Mouse (Mus musculus) liver, embryonic 16.5 days (tissue): ENCODE measurements at regions not wholly inside any gene's neighbourhood (a gene's known extent, or its start where the extent isn't known, plus 50 kb on each side); places are given as distances from the start of the nearest gene placed in this dataset.

ENCODE experiments used
- ATAC-seq: fragments of 200-750 bp; cut with Nextera tagmentation; 2 replicates; pipeline ENCODE4 v1.8.0; 2017; ENCODE audit warnings: low read depth, mild to moderate bottlenecking, moderate number of reproducible peaks, moderate library complexity
- H3K27ac ChIP-seq: fragments of 300-500 bp; sonication (generic); 2 replicates; pipeline ENCODE4 v1.5.1; 2014; ENCODE audit warnings: mild to moderate bottlenecking, low read length
- H3K27me3 ChIP-seq: fragments of 300-500 bp; sonication (generic); 2 replicates; pipeline ENCODE4 v1.6.1; 2014; ENCODE audit warnings: low read depth, low read length, mixed read lengths; ENCODE audit not compliant: control insufficient read depth, insufficient read depth
- H3K36me3 ChIP-seq: fragments of 300-500 bp; sonication (generic); 2 replicates; pipeline ENCODE4 v1.6.1; 2014; ENCODE audit warnings: mild to moderate bottlenecking; ENCODE audit not compliant: control insufficient read depth, insufficient read depth
- H3K4me1 ChIP-seq: fragments of 300-500 bp; sonication (generic); 2 replicates; pipeline ENCODE4 v1.6.1; 2014; ENCODE audit warnings: low read depth, low read length, mixed read lengths; ENCODE audit not compliant: control insufficient read depth
- H3K4me2 ChIP-seq: fragments of 300-500 bp; sonication (generic); 2 replicates; pipeline ENCODE4 v1.6.1; 2014; ENCODE audit warnings: low read depth, low read length, mixed read lengths
- H3K4me3 ChIP-seq: fragments of 300-500 bp; sonication (generic); 2 replicates; pipeline ENCODE4 v1.5.1; 2014; ENCODE audit warnings: low read depth, mild to moderate bottlenecking, low read length
- H3K9ac ChIP-seq: fragments of 300-500 bp; sonication (generic); 2 replicates; pipeline ENCODE4 v1.6.1; 2014; ENCODE audit warnings: low read depth, low read length
- H3K9me3 ChIP-seq: fragments of 300-500 bp; sonication (generic); replicated peaks from 2 replicates; pipeline ENCODE4 v1.6.1; 2016; ENCODE audit warnings: low read length; ENCODE audit not compliant: control insufficient read depth
- WGBS: fragments of 180-500 bp; shearing (Covaris S2); extraction: QIAGEN DNeasy Blood & Tissue Kit; methylation state at CpG from one replicate; pipeline ENCODE4 v1.1.7; 2014; ENCODE audit not compliant: insufficient replicate concordance; 5-methylcytosine and 5-hydroxymethylcytosine counted together

GRCm38 (mm10) chr2:174014361-174014760 lies 61.7 kb upstream of the Stx16 start:
- no peak overlapping the region for H3K9ac ChIP-seq
- H3K27me3 ChIP-seq = no peaks in the 10 kb centered on the region
- ATAC-seq = no peak
- 35% methylated on average over 2 of the region's 2 CpGs for WGBS
- H3K4me1 ChIP-seq = no peaks in the 10 kb centered on the region; the same call in 1 of the 2 replicates
- no peak overlapping the region for H3K27ac ChIP-seq
- no peaks in the 10 kb centered on the region for H3K9me3 ChIP-seq
- H3K36me3 ChIP-seq = no peaks in the 10 kb centered on the region
- H3K4me2 ChIP-seq = no peak overlapping the region
- H3K4me3 ChIP-seq = no peak overlapping the region

GRCm38 (mm10) chr2:174015283-174015682 lies 60.8 kb upstream of the Stx16 start:
- H3K9me3 ChIP-seq = no peaks in the 10 kb centered on the region
- H3K4me3 ChIP-seq = no peak overlapping the region
- H3K4me1 ChIP-seq = no peaks in the 10 kb centered on the region; the same call in 1 of the 2 replicates
- H3K27me3 ChIP-seq = no peaks in the 10 kb centered on the region
- H3K4me2 ChIP-seq = no peak overlapping the region
- H3K36me3 ChIP-seq = no peaks in the 10 kb centered on the region
- ATAC-seq = no peak
- H3K9ac ChIP-seq = no peak overlapping the region
- no peak overlapping the region for H3K27ac ChIP-seq
- 60% methylated on average over 14 of the region's 14 CpGs for WGBS

GRCm38 (mm10) chr2:174016068-174016467 lies 60.0 kb upstream of the Stx16 start:
- Histone ChIP-seq H3K4me2 (no peak overlapping the region), H3K27ac (no peak overlapping the region), H3K36me3 (no peaks in the 10 kb centered on the region), H3K4me3 (no peak overlapping the region), H3K4me1 (no peaks in the 10 kb centered on the region; the same call in 1 of the 2 replicates), H3K27me3 (no peaks in the 10 kb centered on the region), H3K9me3 (no peaks in the 10 kb centered on the region), H3K9ac (no peak overlapping the region)
- ATAC-seq = peak; percentile 61; the same call in 1 of the 2 replicates
- 46% methylated on average over 5 of the region's 5 CpGs for WGBS

- ATAC-seq = no peak
- Histone ChIP-seq H3K4me1 (no peaks in the 10 kb centered on the region; the same call in 1 of the 2 replicates), H3K9me3 (no peaks in the 10 kb centered on the region), H3K27me3 (no peaks in the 10 kb centered on the region), H3K27ac (no peak overlapping the region), H3K4me2 (no peak overlapping the region), H3K9ac (no peak overlapping the region), H3K4me3 (no peak overlapping the region), H3K36me3 (no peaks in the 10 kb centered on the region)
- WGBS = 57% methylated on average over 6 of the region's 6 CpGs
Measured at GRCm38 (mm10) chr2:174017042-174017441, 59.1 kb upstream of the Stx16 start.

- Histone ChIP-seq H3K4me1 (no peaks in the 10 kb centered on the region; the same call in 1 of the 2 replicates), H3K4me3 (no peak overlapping the region), H3K9ac (no peak overlapping the region), H3K9me3 (no peaks in the 10 kb centered on the region), H3K27ac (no peak overlapping the region), H3K27me3 (no peaks in the 10 kb centered on the region), H3K36me3 (no peaks in the 10 kb centered on the region), H3K4me2 (no peak overlapping the region)
- WGBS = 43% methylated on average over 3 of the region's 3 CpGs
- no peak for ATAC-seq
Measured at GRCm38 (mm10) chr2:174017596-174017995, 58.5 kb upstream of the Stx16 start.

- Histone ChIP-seq H3K27me3 (no peaks in the 10 kb centered on the region), H3K4me1 (no peaks in the 10 kb centered on the region; the same call in 1 of the 2 replicates), H3K27ac (no peak overlapping the region), H3K36me3 (no peaks in the 10 kb centered on the region), H3K9ac (no peak overlapping the region), H3K4me3 (no peak overlapping the region), H3K4me2 (no peak overlapping the region), H3K9me3 (no peaks in the 10 kb centered on the region)
- ATAC-seq = peak; percentile 33; the same call in 1 of the 2 replicates
- 19% methylated on average over 7 of the region's 7 CpGs for WGBS
Measured at GRCm38 (mm10) chr2:174018002-174018401, 58.1 kb upstream of the Stx16 start.

- no peak overlapping the region for H3K27ac ChIP-seq
- no peak overlapping the region for H3K9ac ChIP-seq
- no peak overlapping the region for H3K4me3 ChIP-seq
- H3K9me3 ChIP-seq = no peaks in the 10 kb centered on the region
- 72% methylated on average over 4 of the region's 4 CpGs for WGBS
- ATAC-seq = no peak
- H3K27me3 ChIP-seq = no peaks in the 10 kb centered on the region
- H3K36me3 ChIP-seq = no peaks in the 10 kb centered on the region
- H3K4me1 ChIP-seq = no peaks in the 10 kb centered on the region; the same call in 1 of the 2 replicates
- H3K4me2 ChIP-seq = no peak overlapping the region
Measured at GRCm38 (mm10) chr2:174018986-174019385, 57.1 kb upstream of the Stx16 start.

GRCm38 (mm10) chr2:174019970-174020369 lies 56.1 kb upstream of the Stx16 start:
- Histone ChIP-seq H3K27ac (no peak overlapping the region), H3K4me1 (no peaks in the 10 kb centered on the region; the same call in 1 of the 2 replicates), H3K9me3 (no peaks in the 10 kb centered on the region), H3K27me3 (no peaks in the 10 kb centered on the region), H3K4me2 (no peak overlapping the region), H3K36me3 (no peaks in the 10 kb centered on the region), H3K4me3 (no peak overlapping the region), H3K9ac (no peak overlapping the region)
- ATAC-seq = no peak
- WGBS = 67% methylated on average over 4 of the region's 4 CpGs

- no peak overlapping the region for H3K9ac ChIP-seq
- H3K4me2 ChIP-seq = no peak overlapping the region
- no peaks in the 10 kb centered on the region for H3K9me3 ChIP-seq
- no peak for ATAC-seq
- H3K4me1 ChIP-seq = no peaks in the 10 kb centered on the region; the same call in 1 of the 2 replicates
- H3K27ac ChIP-seq = no peak overlapping the region
- no peaks in the 10 kb centered on the region for H3K36me3 ChIP-seq
- H3K4me3 ChIP-seq = no peak overlapping the region
- WGBS = 61% methylated on average over 7 of the region's 7 CpGs
- H3K27me3 ChIP-seq = no peaks in the 10 kb centered on the region
Measured at GRCm38 (mm10) chr2:174020447-174020846, 55.7 kb upstream of the Stx16 start.
